Mouse (Mus musculus) cerebellum, postnatal 10 days (tissue): ENCODE data around the gene Ikbkg.
"Not testable (repeated sequence)": the region's sequence is repeated elsewhere in the genome, so short reads cannot be mapped to it uniquely, and the experiment has no call there.

Source experiments
- DNase-seq, 2 experiments: peaks; one replicate each; pipeline ENCODE4 v3.0.0; 2021; ENCODE audit warnings: mixed read lengths in 2 of 2

Gene Ikbkg

DNA sequence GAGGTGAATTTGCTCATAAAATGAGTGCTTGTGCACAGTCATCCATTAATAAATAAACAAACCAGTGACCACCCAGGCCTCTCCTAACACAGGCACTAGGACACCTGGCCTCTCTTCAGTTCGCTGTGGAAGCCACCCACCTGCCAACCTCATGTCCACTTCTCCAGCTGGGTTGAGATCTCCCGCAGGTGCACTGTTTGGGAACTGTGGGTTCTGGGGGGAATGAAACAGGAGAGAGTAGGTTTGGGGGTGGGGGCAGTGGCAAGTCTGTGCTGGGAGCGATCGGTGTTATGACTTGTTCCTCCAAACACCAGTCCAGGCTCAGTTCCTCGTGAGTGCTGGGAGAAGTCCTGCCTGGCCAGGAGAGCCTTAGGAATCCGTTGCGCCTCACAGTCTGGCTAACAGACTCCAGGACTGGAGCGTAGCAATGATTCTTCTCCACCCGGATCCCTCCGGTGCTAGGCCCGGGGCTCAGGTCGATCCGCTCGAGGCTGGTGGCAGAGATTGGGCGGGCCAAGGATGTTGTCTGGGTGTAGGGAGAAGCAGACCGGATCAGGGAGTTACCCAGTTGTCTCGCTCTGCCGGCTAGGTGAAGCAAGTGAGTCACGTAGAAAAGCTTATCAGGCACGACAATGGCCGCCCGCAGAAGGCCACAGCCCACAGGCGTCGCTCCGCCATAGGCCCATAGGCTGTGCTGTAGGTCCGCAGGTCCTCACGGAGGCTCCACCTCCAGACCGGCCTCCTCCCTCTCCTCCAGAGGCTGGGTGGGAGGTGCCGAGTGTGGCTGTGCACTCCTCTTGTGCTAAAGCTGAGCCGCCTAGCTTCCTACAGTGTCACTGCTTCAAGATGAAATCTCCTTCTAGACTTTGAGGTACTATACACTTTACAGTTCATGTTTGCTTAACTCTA, at the start of gene Ikbkg, which contains the start of gene Fam3a:
Gene Ikbkg, plus strand, starts transcription at position 756 of the 909 bp plus-strand sequence.
Gene Fam3a, minus strand, starts transcription at position 738 of the 909 bp plus-strand sequence.
- peak; percentile 83 to 88 for DNase-seq

DNA sequence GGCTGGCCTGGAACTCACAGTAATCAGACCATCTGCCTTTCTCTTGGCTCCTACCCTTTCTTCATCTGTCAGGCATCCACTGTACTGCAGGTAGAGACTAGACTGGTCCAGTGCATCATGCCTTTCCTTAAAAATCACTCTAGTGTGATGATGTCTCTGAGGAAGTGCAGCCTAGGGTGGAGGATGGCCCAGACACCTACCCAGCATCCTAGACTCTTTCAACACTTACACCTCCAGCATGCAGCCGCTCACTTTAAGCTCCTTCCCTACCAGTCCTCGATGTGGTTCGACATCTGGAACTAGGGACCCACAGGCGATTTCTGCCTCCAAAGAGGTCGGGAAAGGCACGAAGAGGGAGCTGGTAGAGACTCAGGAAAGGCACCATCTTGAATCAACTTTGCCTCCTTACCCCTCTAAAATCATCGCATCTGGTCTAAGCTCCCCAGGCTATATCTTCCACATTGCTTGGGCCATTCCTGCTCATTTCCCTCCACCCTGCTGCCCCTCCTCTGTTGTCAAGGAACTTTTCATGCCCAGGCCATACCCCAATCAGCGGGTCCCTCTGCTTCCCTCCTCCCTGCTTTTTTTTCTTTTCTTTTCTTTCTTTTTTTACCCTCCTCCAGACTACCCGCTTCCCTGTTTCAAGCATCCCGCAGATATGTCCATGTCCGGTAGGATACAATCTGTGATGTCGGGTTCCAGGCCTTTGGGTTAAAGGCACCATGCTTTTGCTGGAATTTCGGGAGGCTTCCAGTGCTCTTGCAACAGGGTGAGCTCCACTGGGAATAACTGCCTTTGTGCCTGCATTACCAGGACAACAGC, 40.2 kb upstream of the Ikbkg start:
- DNase-seq: no peak

DNA sequence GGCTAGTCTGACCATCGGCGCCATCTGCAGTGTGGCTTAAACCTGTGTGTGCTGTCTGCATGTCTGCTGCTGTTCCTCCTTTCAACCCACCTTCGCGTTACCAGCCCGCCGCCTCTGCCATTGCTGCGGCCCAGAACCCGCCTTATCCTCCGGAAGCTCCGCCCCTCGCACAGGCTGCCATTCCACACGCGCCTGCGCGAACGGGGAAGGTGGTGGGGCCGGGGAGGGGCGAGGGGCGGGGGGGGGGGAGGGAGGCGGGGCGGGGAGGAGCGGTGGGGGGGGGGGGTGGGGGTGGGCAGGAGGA, 39.7 kb upstream of the Ikbkg start, which contains the start of gene Lage3:
Gene Lage3, minus strand, starts transcription at position 152 of the 304 bp plus-strand sequence.
- DNase-seq: peak; percentile 86 to 92

GRCm38 (mm10) chrX:74357069-74357468, 36.0 kb upstream of the Ikbkg start:
- not testable (repeated sequence) for DNase-seq

- DNase-seq: no peak
Measured at GRCm38 (mm10) chrX:74359171-74359570, 33.9 kb upstream of the Ikbkg start.

- peak; percentile 23 to 34 for DNase-seq
Measured at GRCm38 (mm10) chrX:74367512-74367911, 25.6 kb upstream of the Ikbkg start.

DNA sequence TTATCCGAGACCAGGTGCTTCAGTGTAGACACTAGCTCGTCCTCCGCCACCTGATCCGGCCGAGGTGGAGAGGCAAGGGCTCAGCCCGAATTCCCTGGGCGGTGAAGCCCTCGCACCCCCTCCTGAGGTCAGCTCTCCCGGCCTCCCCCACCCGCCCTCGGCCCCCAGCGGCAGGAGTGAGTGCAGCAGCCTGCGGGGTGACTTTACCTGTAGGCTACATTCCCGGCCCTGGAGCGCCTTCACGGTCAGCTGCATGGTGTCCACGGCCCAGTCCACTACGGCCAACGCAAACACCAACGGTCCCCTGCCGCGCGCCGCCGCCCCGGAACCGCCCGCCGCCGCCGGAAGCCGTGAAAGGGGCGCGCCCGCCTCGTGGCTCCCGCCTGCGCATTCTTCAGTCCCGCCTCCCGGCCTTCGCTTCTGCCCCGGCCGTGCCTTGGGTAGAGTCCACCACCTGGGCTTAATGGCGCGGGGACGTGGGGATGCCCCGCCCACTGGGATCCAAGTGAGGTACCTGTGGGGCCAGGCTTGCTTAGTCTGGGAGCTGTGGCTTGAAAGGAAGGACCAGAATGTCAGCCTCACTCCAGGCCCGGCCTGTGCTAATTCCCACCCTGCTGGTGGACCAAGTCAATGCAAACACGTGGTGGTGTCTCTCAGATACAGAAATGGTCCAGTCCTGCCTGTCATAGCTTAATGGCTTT, 24.7 kb upstream of the Ikbkg start:
- DNase-seq: peak; percentile 81 to 85

DNA sequence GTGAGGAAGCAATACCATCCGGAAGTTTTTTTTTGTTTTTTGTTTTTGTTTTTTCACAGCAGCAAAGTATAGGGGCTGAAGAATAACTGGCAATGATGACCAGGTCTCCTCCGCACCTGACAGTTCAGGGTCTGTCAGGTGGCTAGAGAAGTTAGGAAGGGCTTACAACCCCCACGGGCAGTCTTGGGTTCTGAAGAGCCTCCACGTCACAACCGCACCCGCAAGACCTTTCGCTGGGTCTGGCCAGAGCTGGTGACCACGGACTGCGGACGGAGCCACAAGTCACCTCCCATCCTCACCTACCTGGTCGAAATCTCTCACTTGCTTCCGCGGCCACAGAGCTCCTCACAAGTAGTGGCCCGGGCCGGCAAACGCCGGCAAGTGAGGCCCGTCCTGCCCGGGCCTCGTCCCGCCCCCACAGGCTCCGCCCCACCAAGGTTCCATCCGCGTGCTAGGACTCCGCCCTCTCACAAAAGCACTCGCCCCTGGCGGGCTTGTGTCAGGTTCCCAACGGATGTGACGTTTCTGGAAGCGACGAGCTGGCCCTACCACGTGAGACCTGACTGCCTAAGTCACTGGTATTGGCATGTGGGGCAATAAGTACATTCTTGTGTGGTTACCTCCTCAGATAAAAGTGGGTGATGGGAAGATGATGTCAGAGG, 20.1 kb upstream of the Ikbkg start, which contains the start of the genes Ubl4a and Slc10a3:
Gene Ubl4a, minus strand, starts transcription at position 331 of the 662 bp plus-strand sequence.
Gene Slc10a3, minus strand, starts transcription at position 462 of the 662 bp plus-strand sequence.
- DNase-seq: peak; percentile 82 to 89

DNA sequence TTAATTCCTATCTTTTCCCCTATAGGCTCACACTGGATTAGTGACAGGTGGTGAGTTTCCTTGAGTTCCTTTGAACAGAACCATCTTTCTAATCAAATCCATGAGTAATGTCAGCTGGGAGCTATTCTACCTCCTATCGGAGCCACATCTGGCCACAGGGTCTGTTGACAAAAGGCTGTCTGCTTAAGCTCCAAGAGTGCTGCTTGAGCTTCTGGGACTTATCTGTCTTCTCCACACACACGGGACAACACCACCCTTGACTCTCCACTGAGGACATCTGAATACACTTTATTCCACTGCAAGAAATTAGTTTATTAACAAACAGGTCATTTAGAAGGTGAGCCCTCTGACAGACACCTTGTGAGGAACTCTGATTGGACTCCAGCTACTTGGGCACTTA, 8.6 kb upstream of the Ikbkg start:
- no peak for DNase-seq

DNA sequence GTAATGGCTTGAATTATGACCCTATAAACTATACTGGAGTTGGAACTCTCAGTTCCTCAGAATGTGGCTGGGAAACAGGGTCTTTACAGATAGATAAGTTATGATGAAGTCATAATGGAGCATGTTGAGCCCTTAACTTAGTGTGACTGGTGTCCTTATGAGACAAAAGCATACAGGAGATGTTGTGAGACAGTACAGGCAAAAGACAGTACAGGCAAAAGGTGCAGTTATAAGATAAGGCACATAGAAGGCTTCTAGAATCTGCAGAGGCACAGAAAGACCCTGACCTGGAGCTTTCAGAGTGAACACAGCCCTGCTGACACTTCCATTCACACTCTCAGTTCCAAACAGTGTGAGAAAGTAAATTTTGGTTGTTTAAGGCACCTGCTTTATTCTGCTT, 4.9 kb upstream of the Ikbkg start:
- DNase-seq: no peak

DNA sequence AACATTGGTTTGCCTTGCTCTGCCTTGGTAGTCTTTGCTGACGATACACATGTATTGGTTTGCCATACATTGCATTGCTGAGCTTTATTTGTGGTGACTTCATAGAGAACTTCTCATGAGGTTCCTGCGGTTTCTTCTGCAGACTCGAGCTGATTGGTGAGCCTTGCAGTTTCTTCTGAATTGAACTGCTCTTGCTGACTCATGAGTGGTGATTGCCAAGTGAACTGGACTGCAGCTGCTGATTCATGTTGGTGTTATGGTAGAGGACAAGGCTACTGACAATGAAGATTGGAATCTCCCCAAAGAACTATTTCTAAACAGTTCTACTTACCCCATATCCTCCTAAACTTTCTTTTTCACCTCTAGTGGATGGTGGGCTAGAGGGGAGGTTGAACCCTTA, 7.0 kb downstream of the Ikbkg start:
- DNase-seq: no peak

DNA sequence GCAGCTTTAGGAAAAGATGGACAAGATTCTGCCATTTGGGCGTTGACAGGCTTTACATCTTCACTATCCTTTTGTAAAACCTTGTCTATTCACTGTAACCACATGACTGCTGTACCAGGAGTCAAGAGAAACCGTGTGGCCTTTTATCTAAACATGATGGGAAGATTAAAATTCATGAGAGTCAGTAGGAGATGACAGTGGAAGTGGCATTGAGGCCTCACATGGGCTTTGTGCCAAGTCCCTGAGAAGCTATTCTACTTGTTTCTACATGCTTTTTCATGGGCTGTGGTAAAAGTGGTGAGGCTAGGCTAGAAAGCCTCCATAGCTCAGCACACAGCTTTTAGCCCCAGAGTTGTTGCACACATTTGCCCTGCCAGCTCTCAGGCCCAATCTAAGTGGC, 15.2 kb downstream of the Ikbkg start:
- DNase-seq: no peak

DNA sequence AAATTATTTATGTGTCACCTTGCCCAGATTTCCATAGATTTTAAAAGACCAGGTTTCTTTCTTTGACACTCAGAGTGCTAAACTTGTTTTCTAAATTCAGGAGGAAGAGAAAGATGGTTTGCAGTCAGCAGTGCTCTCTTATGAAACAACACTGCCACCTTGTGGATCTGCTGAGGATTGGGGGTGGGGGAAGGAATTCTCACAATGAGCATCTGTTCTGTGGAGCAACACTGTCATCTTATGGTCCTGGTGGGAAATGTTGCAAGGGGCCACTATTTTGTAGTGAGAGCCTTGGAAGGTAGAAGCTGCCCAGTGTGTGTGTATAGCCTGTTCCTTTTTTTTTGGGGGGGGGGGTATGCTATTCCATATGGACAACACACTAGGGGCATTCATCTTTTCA, 20.3 kb downstream of the Ikbkg start:
- peak; percentile 82 to 83 for DNase-seq

DNA sequence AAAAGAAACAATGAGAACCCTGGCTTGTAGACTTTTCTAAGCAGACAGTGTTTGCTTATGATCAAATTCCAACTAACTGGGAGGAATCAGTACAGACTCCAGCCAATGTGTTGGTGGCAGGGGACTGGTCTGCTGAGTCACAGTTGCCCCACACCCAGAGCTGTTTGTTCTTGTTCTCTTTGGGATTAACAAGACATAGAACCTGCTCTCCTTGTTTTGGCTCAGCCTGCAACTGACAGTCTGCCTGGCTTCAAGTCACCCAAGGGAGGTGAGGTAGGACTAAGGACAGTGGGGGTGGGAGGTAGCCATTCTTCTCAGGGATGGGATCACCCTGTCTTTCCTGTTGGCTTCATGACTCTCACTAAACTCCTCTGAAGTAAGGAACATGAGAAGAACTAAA, 31.4 kb downstream of the Ikbkg start:
- no peak for DNase-seq

- DNase-seq: peak in 1 of 2 experiments; percentile 12
Measured at GRCm38 (mm10) chrX:74425195-74425594, 32.1 kb downstream of the Ikbkg start.

- no peak for DNase-seq
Measured at GRCm38 (mm10) chrX:74426256-74426655, 33.2 kb downstream of the Ikbkg start.

GRCm38 (mm10) chrX:74427116-74427515, 34.0 kb downstream of the Ikbkg start:
- DNase-seq: no peak

GRCm38 (mm10) chrX:74428146-74428825, 35.2 kb downstream of the Ikbkg start:
- DNase-seq: no peak

DNA sequence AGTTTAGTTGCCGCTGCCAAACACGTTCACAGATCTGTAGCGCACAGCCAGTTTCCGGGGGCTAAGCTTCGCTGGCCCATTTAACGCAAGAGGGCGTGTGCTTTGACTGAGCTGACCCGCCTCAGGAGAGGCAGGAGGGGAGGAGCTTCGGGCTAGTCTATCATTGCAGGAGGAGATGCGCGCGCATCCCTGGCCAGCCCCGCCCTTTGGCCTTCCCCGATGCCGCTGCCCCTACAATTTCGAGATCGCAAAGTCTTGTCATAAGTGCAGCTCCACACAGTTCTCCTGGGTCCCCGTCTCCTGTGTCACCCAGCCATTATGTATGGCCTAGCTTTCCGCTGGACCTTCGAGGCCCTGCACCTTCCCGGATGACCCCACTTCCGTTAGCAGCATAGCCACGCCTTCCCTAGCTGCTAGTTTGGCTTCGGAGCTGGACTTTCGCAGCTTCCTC, 35.8 kb downstream of the Ikbkg start, which contains the start of gene G6pdx:
Gene G6pdx, minus strand, starts transcription at position 369 of the 451 bp plus-strand sequence.
- peak; percentile 91 to 94 for DNase-seq

DNA sequence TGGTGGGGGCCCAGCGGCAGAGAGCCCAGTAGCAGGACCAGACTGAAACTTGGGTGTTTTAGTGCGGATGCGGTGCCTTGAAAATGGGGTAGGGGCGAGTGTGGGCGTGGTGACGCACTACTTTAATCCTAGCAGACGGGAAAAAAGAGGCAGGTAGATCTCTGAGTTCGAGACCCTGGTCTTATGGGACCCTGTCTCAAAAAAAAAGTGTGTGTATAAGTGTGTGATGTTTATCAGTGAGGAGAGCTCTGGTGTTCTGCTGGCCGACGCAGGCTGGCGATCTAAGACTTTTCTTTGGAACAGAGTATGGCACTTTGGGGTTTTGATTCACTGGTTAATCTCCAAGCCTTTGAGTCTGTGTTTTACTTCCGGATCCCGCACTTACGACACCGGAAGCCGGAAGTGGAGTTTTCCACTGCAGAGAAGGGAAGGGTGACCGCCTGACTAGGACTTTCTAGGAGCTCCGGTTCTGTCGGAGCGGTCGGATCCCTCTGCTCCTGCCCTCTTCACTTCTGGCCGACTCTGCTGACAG, 36.3 kb downstream of the Ikbkg start:
- peak; percentile 69 to 79 for DNase-seq
